Mouse (Mus musculus) embryonic fibroblast, embryonic 13.5 days (primary cell): Measurements from ENCODE around the gene Rai2.

Experiments
- CTCF ChIP-seq: IDR thresholded peaks from 2 replicates; pipeline ENCODE4 v1.5.1; 2011; ENCODE audit warnings: mild to moderate bottlenecking, control low read depth, low read length, moderate library complexity, borderline replicate concordance; ENCODE audit not compliant: insufficient read depth
- POLR2A ChIP-seq: IDR thresholded peaks from 2 replicates; pipeline ENCODE4 v1.6.1; 2011; ENCODE audit warnings: low read depth, mild to moderate bottlenecking, control low read depth, low read length, moderate library complexity

- no peak for TF ChIP-seq POLR2A
- no peak for TF ChIP-seq CTCF
Measured at GRCm38 (mm10) chrX:161689336-161689735, 27.5 kb upstream of the Rai2 start.
